Mouse (Mus musculus): ENCODE data around the gene Tmem136. TPM values are rescaled to one million over a fixed set of nuclear protein-coding genes. Genes with fewer than 3 reads are reported as not detected.

The Tmem136 gene
- polyA plus RNA-seq, 1 experiment from 2014 or later: 8.9 TPM

DNA sequence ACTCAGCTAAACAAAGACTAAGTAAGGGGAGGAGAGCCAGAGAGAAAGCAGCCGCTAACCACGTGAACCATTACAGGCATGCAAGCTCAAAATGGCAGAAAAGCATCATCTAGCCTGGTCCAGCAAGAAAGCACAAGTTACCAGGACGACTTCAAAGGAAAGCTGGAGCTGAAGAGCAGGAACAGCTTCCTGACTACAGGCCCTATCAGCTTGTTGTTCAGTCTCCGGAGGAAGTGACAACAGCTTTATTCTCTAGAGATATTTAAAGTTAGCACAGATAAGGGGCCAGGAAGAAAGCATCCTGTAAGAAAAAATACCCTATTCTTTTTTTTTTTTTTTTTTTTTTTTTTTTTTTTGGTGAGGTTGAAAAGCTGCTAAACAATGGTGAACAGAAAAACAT is 17.4 kb downstream of the Tmem136 start:
- Histone ChIP-seq H3K27me3 (no peaks in the 10 kb centered on the region), H3K9me3 (no peaks in the 10 kb centered on the region), H3K4me1 (replicated peaks) (peaks cover 29% of the 10 kb centered on the region), H3K9ac (replicated peaks) (no peak overlapping the region), H3K27ac (no peak overlapping the region), H3K36me3 (no peaks in the 10 kb centered on the region; the same call in 1 of the 2 replicates), H3K4me2 (no peak overlapping the region), H3K4me3 (replicated peaks) (no peak overlapping the region)
- WGBS: 67% methylated on average over 4 of the region's 4 CpGs
- ATAC-seq (ENCODE audit: insufficient number of reproducible peaks, insufficient read depth, low FRiP score, low TSS enrichment, low read depth): no peak

DNA sequence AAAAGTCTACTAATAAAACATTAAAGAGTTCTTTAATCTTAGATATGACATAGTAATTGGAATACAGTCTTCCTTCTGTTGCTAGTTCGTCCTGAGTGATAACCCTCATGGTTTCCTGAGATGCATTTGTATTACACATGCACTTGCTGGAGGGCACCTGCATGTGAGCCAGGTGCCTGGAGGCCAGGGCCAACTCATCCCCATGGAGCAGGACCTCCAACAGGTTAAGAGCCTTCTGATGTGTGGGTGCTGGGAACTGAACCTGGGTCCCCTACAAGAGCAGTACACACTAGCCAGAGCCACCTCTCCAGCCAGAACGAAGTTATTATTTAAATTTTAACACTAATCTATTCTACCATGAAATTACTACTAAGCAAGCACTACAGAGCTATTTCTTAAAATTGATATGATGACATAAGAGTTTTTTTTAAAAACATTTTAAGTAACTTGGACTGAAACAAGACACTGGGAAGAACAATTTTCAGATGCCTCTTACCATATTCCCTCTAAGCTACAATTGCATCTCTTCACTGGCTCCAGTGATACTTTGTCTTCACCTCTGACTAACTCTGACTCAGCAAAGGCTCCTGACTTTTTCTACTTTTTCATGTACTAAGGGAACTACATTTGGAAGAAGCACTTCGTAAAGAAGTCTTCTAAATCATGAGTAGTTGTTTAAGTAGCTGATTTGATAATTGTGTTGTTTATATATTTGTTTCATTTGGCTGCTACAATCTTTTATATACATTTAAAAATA is 18.4 kb downstream of the Tmem136 start:
- Histone ChIP-seq H3K9ac (replicated peaks) (no peak overlapping the region), H3K36me3 (no peaks in the 10 kb centered on the region; the same call in 1 of the 2 replicates), H3K4me3 (replicated peaks) (no peak overlapping the region), H3K4me2 (no peak overlapping the region), H3K27ac (no peak overlapping the region), H3K9me3 (no peaks in the 10 kb centered on the region), H3K27me3 (no peaks in the 10 kb centered on the region), H3K4me1 (replicated peaks) (peaks cover 24% of the 10 kb centered on the region)
- 91% methylated on average over 3 of the region's 3 CpGs for WGBS
- no peak for ATAC-seq (ENCODE audit: insufficient number of reproducible peaks, insufficient read depth, low FRiP score, low TSS enrichment, low read depth)

DNA sequence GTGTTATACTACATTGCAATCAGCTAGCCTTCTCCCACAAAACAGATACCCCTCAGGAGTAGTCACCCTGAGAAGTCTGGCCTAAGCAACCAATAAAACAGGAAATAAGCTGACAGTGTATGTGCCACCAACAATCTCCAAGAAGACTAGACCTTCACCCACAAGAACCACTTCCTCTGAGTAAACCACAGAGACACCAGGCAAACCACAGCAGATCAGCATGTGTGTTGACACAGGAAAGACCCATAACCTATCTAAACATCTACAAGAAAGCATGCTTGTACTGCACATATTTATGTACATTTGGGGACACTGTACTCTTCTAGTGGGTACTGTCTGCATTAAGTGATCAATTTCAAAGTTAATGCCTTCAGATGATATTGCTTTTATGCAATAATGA is 20.0 kb downstream of the Tmem136 start:
- no peak overlapping the region for H3K27ac ChIP-seq
- peaks cover 15% of the 10 kb centered on the region for H3K4me1 ChIP-seq (replicated peaks)
- no peak overlapping the region for H3K4me2 ChIP-seq
- H3K36me3 ChIP-seq: no peaks in the 10 kb centered on the region
- H3K27me3 ChIP-seq: no peaks in the 10 kb centered on the region
- H3K9ac ChIP-seq (replicated peaks): no peak overlapping the region
- no peaks in the 10 kb centered on the region for H3K9me3 ChIP-seq
- H3K4me3 ChIP-seq (replicated peaks): no peak overlapping the region
- ATAC-seq (ENCODE audit: insufficient number of reproducible peaks, insufficient read depth, low FRiP score, low TSS enrichment, low read depth): no peak

DNA sequence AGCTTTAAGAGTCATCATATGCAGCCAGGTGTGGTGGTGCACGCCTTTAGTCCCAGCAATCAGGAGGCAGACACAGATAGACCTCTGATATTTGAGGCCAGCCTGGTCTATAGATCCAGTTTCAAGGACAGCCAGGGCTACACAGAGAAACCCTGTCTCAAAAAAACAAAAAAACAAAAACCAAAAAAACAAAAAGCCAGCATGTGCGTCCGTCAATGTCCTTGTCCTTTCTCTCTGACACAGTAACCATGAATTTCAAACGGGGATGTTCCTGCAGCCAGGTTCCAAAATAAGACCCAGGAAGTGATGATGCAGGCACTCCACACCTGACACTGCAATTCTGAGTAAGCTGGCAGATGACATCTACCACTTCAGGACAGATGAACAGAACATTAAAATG is 21.5 kb downstream of the Tmem136 start:
- no peak for ATAC-seq (ENCODE audit: insufficient number of reproducible peaks, insufficient read depth, low FRiP score, low TSS enrichment, low read depth)
- 92% methylated on average over 4 of the region's 4 CpGs for WGBS
- H3K4me1 ChIP-seq (replicated peaks): peaks cover 15% of the 10 kb centered on the region
- H3K27ac ChIP-seq: no peak overlapping the region
- no peaks in the 10 kb centered on the region for H3K36me3 ChIP-seq
- no peak overlapping the region for H3K9ac ChIP-seq (replicated peaks)
- H3K4me3 ChIP-seq (replicated peaks): no peak overlapping the region
- H3K9me3 ChIP-seq: no peaks in the 10 kb centered on the region
- no peaks in the 10 kb centered on the region for H3K27me3 ChIP-seq
- no peak overlapping the region for H3K4me2 ChIP-seq

DNA sequence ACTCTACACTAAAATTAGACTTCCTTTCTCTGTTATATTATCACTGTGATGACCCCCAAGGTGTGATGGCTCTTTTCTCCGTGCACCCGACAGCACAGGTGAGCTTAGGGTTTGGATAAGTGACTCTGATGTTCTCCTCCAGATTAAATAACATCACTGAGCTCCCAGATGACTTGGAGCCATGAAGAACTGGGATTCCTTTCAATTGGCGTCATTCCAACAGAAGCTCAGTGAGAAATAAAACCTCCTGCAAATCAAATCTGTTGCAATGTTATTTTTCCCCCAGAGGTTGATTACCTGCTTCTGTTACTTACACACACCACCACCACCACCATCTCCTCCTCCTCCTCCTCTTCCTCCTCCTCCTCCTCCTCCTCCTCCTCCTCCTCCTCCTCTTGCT is 22.6 kb downstream of the Tmem136 start:
- Histone ChIP-seq H3K4me2 (no peak overlapping the region), H3K27ac (no peak overlapping the region), H3K27me3 (no peaks in the 10 kb centered on the region), H3K9me3 (no peaks in the 10 kb centered on the region), H3K4me1 (replicated peaks) (peaks cover 15% of the 10 kb centered on the region), H3K4me3 (replicated peaks) (no peak overlapping the region), H3K9ac (replicated peaks) (no peak overlapping the region), H3K36me3 (no peaks in the 10 kb centered on the region)
- 71% methylated on average over 3 of the region's 3 CpGs for WGBS
- no peak for ATAC-seq (ENCODE audit: insufficient number of reproducible peaks, insufficient read depth, low FRiP score, low TSS enrichment, low read depth)

DNA sequence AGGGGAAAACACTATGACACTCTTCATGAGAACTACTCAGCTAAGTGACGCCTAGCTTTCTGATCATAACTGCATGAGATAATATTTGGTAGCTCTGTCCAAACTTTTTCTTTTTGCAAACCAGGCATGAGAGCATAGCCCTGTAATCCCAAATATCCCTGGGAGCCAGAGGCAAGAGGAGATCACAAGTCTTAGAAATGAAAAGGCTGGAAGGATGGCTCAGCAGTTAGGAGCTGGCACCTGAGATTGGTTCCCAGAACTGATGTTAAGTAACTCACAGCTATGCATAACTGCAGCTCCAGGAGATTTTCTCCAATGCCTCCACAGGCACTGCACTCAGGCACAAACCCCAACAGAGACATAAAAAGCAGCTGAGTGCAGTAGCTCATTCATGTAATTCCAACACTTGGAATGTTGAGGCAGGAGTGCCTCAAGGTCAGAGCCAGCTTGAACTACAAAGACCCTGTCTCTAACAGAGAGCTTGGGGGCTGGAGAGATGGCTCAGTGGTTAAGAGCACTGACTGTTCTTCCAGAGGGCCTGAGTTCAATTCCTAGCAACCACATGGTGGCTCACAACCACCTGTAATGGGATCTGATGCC is 30.6 kb downstream of the Tmem136 start:
- H3K27me3 ChIP-seq: no peaks in the 10 kb centered on the region
- no peaks in the 10 kb centered on the region for H3K36me3 ChIP-seq
- H3K4me2 ChIP-seq: no peak overlapping the region
- ATAC-seq (ENCODE audit: insufficient number of reproducible peaks, insufficient read depth, low FRiP score, low TSS enrichment, low read depth): no peak
- H3K4me1 ChIP-seq (replicated peaks): peaks cover 17% of the 10 kb centered on the region; the same call in 1 of the 2 replicates
- no peak overlapping the region for H3K27ac ChIP-seq
- no peak overlapping the region for H3K9ac ChIP-seq (replicated peaks)
- no peaks in the 10 kb centered on the region for H3K9me3 ChIP-seq
- no peak overlapping the region for H3K4me3 ChIP-seq (replicated peaks)
- 93% methylated on average over 1 of the region's 1 CpGs for WGBS

DNA sequence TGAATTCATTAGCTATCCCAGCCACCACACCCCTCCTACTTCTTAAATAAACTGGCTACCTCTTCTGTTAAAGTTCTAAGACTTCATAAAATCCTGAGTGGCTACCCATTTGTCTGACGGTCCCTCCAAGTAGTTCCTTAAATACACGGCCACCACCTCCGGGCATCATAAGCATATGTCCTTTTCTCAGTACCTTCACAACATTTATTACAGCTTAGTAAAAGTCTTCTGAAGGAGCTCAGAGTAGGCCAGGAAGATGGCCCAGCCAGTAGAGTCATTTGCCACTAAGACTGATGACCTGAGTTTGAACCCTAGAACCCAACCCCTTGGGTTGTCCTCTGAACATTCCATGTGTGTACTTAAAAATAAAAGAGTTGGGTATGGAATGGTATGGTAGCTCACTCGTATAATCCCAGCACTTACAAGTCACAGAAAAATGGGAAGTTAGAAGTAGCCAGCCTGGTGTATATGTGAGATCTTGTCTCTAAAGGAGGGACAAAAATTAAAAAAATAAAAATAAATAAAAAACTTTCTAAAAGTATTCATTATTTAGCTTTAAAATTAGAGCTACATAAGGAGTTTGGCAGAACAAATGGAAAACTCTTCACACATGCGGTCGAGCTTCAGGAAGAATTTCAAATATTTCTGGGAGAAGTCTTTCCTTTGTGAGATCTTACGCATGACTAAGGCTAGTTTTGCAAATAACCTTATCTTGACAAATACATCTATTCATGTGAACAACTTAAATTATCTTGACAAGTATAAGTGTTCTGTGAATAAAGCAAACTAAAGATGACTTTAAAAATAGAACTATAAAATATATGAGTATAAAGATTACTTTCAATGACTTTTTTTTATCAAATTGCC is 31.6 kb downstream of the Tmem136 start:
- peaks cover 22% of the 10 kb centered on the region; the same call in 1 of the 2 replicates for H3K4me1 ChIP-seq (replicated peaks)
- no peak overlapping the region for H3K4me2 ChIP-seq
- H3K27ac ChIP-seq: no peak overlapping the region
- H3K9me3 ChIP-seq: no peaks in the 10 kb centered on the region
- H3K4me3 ChIP-seq (replicated peaks): no peak overlapping the region
- no peak for ATAC-seq (ENCODE audit: insufficient number of reproducible peaks, insufficient read depth, low FRiP score, low TSS enrichment, low read depth)
- H3K9ac ChIP-seq (replicated peaks): no peak overlapping the region
- H3K36me3 ChIP-seq: no peaks in the 10 kb centered on the region
- 83% methylated on average over 7 of the region's 7 CpGs for WGBS
- no peaks in the 10 kb centered on the region for H3K27me3 ChIP-seq

DNA sequence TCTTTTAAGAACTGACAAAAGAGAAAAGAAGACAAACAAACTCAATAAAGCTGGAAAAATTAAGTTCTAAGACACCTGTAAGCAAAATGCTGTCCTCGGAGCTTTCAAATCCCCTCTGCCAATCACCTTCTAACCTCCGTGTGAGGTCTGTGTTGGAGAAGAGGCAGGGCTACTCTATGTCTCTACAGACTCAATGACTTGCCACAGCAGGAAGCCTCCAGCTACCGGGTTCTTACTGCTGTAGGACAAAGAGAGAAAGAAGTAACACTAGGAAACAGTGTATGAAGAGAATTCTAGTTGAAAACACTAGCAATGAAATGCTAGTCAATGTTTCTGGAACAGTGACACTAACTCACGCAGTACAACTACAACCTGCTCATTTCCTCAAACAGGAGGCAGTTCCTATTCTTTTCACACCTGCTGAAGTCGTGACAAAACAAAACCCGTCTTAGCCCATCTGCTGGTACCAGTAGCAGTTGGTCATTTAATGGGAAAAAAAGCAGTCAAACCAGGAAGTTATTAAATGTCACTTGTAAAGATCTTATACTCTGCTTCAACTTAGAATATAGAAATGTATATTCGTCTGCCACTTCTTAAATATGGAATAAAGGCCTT is 32.8 kb downstream of the Tmem136 start:
- Histone ChIP-seq H3K27me3 (no peaks in the 10 kb centered on the region), H3K4me1 (replicated peaks) (peaks cover 22% of the 10 kb centered on the region; the same call in 1 of the 2 replicates), H3K27ac (no peak overlapping the region), H3K4me2 (no peak overlapping the region), H3K4me3 (replicated peaks) (no peak overlapping the region), H3K9me3 (no peaks in the 10 kb centered on the region), H3K36me3 (no peaks in the 10 kb centered on the region), H3K9ac (replicated peaks) (no peak overlapping the region)
- no peak for ATAC-seq (ENCODE audit: insufficient number of reproducible peaks, insufficient read depth, low FRiP score, low TSS enrichment, low read depth)
- WGBS: 52% methylated on average over 7 of the region's 7 CpGs

DNA sequence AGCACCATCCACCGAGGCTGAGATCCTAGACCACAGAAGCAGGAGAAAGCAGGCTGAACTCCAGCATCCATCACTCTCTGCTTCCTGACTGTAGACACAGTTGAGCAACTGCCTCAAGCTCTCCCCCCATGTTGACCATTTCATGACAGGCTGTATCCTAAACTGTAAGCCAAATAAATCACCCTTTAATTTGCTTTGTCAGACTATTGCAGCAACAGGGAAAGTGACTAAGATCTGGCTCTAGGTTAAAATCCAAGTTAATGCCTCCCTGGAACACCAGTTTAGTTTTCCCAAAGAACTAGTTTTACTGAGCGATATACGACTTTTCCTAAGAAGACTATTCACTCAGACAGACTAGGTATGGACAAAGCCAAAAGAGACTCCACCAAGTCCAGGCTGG is 37.7 kb downstream of the Tmem136 start:
- 90% methylated on average over 3 of the region's 3 CpGs for WGBS
- no peak for ATAC-seq (ENCODE audit: insufficient number of reproducible peaks, insufficient read depth, low FRiP score, low TSS enrichment, low read depth)
- H3K36me3 ChIP-seq: no peaks in the 10 kb centered on the region
- H3K27ac ChIP-seq: no peak overlapping the region
- no peak overlapping the region for H3K4me3 ChIP-seq (replicated peaks)
- peaks cover 9% of the 10 kb centered on the region; the same call in 1 of the 2 replicates for H3K4me1 ChIP-seq (replicated peaks)
- H3K27me3 ChIP-seq: no peaks in the 10 kb centered on the region
- H3K4me2 ChIP-seq: no peak overlapping the region
- H3K9ac ChIP-seq (replicated peaks): no peak overlapping the region
- H3K9me3 ChIP-seq: no peaks in the 10 kb centered on the region

DNA sequence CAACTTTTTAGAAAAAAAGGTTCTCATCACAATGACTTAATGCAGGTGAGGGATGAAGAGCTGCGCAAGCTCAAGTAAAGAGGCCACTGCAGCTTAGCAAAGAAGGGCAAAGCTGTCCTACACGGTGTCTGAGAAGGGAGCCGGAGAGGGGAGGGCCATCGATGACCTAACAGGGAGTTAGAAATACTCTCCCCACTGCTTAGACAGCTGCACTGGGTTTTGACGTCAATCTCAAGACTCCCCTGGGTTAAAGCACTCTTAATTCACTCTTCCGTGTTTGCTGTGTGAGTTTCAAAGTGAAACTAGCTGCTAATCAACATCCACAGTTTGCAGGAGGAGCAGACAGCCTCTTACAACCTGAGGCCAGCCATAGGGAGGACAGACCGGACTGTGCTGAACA is 40.2 kb downstream of the Tmem136 start:
- no peak overlapping the region for H3K9ac ChIP-seq (replicated peaks)
- ATAC-seq (ENCODE audit: insufficient number of reproducible peaks, insufficient read depth, low FRiP score, low TSS enrichment, low read depth): no peak
- no peak overlapping the region for H3K4me3 ChIP-seq (replicated peaks)
- WGBS: 76% methylated on average over 7 of the region's 7 CpGs
- H3K9me3 ChIP-seq: no peaks in the 10 kb centered on the region
- no peaks in the 10 kb centered on the region for H3K27me3 ChIP-seq
- no peak overlapping the region for H3K4me2 ChIP-seq
- H3K4me1 ChIP-seq (replicated peaks): peaks cover 11% of the 10 kb centered on the region
- no peak overlapping the region for H3K27ac ChIP-seq
- H3K36me3 ChIP-seq: no peaks in the 10 kb centered on the region

DNA sequence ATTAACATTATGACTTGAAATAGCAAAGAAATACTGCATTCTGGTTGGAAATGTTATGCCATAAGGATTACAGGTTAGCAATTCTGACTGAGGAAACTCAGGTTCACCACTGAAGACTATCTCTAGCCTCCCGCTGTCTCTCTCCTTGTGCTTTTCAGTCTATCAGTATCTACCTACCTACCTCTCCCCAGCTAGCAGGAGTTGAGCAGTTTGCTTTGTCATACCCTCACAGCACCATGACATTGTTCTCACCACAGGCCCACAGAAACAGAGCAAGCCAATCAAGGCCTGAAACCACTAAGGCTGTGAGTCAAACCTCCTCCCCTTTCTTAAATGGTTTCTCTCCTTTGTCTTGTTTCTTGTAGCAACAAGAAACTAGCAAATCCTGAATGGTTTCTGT is 41.8 kb downstream of the Tmem136 start:
- Histone ChIP-seq H3K4me3 (replicated peaks) (no peak overlapping the region), H3K27me3 (no peaks in the 10 kb centered on the region), H3K36me3 (no peaks in the 10 kb centered on the region), H3K9ac (replicated peaks) (no peak overlapping the region), H3K9me3 (no peaks in the 10 kb centered on the region), H3K4me1 (replicated peaks) (peaks cover 9% of the 10 kb centered on the region), H3K27ac (no peak overlapping the region), H3K4me2 (no peak overlapping the region)
- no peak for ATAC-seq (ENCODE audit: insufficient number of reproducible peaks, insufficient read depth, low FRiP score, low TSS enrichment, low read depth)
- WGBS: 96% methylated on average over 1 of the region's 1 CpGs
